Mouse (Mus musculus) retina, adult 2 months (tissue): ENCODE results near the gene Rap1gap2.

Source experiments
- DNase-seq: peaks from one replicate; pipeline ENCODE4 v3.0.0-alpha.2; 2012; ENCODE audit warnings: low read depth, low spot score

Rap1gap2 gene

DNA sequence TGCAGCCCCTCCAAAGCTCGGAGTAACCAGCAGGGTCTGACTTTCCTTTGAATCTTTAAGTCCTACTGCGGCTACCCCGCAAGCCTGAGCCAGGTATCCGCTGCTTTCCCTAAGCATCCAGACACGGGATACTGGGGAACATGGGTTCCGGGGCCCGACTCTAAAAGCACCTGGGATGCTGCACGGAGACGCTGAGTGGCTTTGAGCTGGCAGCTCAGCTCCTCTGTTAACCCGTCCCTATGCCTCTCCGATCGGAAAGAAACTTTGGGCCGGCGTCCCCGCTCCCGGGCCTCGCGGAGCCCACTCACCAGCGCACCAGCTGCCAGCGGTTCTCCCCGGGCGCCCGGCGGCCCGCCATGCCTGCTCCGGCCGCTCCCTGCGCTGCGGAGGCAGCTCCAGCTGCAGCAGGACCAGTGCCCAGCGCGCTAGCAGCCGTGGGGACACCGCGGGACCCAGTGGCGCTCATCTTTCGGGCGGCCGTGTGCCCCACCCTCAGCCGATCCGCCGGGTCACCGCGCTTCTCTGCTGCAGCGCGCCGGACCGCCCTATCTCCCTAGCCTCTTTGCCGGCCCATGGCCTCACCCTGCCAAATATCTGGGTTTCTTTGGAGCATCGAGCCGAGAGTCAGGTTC, at the start of gene Rap1gap2:
Rap1gap2 (minus strand) TSS at position 371 of the 632 bp plus-strand sequence.
- no peak for DNase-seq

- no peak for DNase-seq
Observed at GRCm38 (mm10) chr11:74660336-74660735, 49.6 kb upstream of the Rap1gap2 start.

DNA sequence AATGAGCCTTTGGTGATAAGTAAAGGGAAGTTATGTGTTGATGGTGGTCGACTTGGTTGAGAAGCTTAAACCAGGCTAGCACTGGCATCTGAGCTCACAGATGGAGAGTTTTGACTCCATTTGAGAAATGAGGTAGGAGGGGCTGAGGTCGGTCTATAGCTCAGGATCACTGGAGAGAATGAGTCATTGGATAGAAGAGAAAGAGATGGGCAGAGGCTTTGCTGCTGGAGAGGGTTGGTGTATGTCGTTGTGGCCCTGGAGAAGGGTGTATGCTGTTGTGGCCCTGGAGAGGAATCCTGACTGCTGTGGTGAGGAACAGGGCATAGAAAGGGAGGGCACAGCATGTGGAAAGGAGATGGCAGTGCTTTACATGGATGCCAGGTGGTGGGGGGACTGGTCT, 45.2 kb upstream of the Rap1gap2 start:
- DNase-seq, result no peak

DNA sequence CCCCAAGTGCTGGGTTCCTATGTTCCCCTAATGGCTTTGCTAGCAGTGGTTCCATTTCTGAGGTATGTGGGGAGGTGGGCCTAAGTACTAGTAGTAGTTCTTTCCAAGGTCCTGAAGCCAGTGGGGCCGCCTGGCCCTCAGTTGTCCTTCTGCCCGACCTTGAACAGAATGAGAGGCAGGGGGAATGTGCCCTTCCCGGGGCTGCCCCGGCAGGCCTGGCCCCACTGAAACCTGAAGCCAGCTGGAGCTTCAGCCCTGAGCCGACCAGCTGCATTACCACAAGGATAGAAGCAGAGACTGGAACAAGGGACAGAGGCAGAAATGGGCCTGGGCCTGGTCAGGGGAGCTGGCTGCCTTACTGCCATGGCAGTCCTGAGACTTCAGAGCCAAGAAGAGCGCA, 42.7 kb upstream of the Rap1gap2 start:
- DNase-seq, result no peak

- DNase-seq, result no peak
Observed at GRCm38 (mm10) chr11:74652791-74653191, 42.1 kb upstream of the Rap1gap2 start.

GRCm38 (mm10) chr11:74650576-74651100, 39.9 kb upstream of the Rap1gap2 start:
- no peak for DNase-seq

DNA sequence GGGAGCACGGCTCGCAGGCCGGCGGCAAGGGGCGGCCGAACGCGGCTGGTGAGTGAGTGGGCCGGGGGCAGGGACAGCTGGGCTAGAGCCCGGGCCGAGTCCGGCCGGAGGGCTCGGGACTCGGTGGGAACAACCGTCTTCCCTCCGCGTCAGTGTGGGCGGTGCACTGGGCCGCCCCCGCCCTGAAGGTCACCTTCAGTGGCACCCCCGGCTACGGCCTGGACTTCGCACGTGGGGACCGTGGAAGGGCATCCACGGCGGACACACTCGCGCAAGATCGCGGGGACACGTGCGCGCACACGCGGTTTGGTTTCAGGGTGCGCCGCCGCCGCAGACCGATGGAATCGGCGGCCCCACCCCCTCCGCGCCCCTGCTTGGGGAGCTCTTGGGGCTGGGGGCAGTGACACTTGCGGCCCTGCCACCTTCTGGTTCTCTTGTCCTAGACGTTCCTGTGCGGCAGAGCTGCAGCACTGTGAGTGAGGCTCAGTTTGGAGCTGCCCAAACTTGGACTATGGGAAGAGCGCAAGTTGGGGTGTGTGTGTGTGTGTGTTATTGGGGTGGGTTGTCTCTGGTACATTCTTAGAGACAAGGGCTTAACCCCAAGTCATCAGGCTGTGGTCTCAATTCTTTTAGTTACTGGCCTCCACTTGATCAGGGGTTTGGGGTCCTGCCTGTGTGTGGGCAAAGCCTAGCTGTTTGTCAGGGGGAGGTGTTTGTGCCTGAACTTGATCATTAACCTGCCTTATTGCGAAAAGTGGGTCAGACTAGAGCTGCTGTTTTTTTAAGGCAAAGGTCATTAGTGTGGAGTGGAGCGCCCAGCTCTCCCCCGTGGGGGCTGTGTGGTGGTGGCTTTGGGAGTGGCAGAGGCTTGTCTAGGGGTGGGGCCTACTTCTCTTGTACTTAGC, 39.2 kb upstream of the Rap1gap2 start:
- no peak for DNase-seq

DNA sequence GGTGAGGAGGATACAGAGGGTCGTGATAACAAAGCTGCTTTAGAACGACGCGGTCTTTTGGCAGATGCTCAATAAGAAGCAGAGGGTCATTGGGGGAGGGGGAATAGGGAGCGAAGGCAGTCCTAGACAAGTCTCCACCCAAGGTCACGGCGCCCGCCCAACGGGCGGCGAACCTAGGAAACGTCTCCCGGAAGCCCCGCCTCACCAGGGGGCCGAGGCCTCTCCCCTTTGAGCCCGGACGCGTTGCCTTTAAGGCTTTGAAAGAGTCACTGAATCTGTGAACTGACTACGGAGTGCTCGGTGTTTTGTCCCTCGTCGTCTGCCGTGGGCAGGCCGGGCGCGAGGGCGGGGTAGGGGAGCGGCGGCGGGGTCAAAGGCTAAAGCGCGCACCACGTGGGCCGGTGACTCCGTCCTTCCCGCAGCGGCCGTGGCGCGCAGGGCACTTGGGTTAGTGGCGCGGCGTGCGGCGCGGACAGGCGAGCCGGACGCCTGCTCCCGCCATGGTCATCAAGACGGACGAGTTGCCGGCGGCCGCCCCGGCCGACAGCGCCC, 38.5 kb upstream of the Rap1gap2 start, which contains the start of gene Cluh:
Cluh (plus strand) TSS at position 401 of the 552 bp plus-strand sequence.
- peak; percentile 89 for DNase-seq

DNA sequence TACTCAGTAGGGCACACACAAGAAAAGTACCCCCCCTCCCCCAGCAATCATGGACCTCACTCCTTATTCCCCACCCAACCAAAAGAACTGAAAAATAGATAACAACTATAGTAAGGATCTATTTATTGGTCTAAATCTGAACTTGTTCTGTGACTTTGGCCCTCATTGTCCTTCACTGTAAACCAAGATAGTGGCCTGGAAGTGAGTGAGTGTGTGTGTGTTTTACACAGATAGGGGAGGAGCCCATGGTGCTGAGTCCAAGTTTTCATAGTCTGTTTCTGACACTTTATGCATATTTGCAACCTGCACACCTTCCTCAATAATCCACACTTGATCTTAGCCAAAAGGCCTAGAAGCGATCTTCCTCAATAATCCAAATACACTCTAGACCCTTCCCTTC, 38.0 kb upstream of the Rap1gap2 start:
- DNase-seq, result no peak

- no peak for DNase-seq
Observed at GRCm38 (mm10) chr11:74647966-74648365, 37.3 kb upstream of the Rap1gap2 start.

- DNase-seq, result no peak
Observed at GRCm38 (mm10) chr11:74639628-74640027, 28.9 kb upstream of the Rap1gap2 start.

GRCm38 (mm10) chr11:74638791-74639411, 28.2 kb upstream of the Rap1gap2 start:
- no peak for DNase-seq

DNA sequence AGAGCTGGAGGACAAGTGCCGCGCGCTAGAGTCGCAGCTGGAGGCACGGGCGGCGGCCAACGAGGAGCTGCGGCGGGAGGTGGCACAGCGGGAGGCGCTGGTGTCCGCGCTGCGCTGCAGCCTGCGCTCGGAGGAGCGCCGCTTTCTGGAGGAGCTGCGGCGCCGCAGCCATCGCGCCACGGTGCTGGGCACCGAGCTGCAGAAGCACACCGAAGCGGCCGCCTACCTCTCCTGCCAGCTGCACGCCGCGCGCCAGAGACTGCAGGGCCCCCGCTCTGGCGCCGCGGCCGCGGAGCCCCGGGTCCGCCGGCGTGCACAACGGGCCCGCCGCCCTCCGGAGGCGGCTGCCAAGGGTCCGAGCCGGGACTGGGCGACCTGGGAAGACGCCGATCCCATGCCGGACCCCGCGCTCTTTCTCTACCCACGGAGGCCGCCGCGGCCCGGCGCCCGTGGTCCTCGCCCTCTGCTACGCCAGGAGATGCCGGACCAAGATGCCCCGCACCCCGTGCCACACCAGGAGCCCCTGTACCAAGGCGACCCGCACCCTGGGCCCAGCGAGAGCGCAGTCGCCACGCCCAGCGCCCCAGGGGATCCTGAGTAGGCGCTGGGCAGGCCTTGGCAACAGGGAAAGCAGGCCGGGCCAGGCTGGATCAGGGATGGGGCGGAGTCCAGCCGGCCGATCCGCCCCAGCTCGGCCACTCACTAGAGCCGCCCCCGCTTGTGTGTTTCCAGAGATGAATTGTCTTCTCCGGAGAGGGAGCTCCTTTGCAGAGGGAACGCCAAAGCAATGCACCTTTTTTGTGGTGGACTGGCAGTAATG, 27.5 kb upstream of the Rap1gap2 start:
- peak; percentile 60 for DNase-seq

DNA sequence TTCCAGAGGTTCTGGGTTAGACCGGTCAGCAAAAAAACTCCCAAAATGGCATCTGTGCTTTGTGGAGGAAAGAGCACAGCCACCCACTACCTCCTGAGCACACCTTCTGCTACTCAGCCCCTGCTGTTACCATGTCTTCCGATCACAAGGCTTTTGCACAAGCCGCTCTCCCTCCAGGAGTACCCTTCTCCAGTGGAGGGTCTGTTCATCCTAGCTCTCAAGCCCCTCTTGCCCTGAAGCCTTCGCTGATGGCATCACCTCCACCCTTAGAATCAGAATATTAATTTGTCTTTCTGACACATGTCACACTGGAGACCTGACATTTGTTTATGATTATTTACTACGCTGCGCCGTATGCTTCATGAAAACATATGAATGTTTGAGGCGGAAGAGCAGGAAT, 26.8 kb upstream of the Rap1gap2 start:
- DNase-seq, result no peak

DNA sequence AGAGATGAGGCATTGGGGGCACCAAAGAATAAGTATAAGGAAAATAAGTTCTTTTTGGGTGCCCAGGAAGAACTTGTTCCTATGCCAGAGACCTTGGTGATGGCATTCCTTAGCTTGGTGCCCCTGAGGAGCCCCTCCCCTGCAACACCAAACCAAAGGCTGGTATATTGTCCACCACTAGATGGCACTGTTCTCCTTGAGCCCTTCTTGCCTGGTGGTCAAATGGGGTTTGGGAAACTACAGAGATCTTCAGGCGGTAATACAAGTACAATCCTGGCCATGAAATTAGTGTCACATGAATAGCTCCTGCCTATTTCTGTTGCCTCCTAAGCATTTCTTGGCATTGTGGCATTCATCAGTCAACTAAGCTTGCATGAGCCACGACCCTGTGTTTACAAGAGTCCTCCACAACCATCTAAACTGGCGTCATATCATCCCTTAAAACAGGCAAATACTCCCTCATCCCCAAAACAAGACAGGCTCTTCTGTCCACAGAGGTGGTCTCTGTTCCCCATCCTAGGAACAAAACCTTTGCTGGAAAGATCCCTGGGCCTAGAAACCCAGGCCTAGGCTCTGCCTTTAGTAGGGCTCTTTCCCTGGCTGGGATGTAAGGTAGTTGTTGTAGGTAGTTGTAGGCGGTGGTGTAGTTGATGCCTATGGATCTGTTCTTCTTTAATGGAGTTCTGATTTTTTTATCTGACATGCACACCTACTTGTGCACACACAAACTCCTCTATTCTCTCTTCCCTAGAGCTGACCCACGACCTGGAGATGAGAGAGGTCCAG, 24.0 kb upstream of the Rap1gap2 start:
- DNase-seq, result peak; percentile 60

GRCm38 (mm10) chr11:74631880-74632789, 21.4 kb upstream of the Rap1gap2 start:
- DNase-seq, result no peak

GRCm38 (mm10) chr11:74627481-74627880, 16.8 kb upstream of the Rap1gap2 start:
- no peak for DNase-seq

DNA sequence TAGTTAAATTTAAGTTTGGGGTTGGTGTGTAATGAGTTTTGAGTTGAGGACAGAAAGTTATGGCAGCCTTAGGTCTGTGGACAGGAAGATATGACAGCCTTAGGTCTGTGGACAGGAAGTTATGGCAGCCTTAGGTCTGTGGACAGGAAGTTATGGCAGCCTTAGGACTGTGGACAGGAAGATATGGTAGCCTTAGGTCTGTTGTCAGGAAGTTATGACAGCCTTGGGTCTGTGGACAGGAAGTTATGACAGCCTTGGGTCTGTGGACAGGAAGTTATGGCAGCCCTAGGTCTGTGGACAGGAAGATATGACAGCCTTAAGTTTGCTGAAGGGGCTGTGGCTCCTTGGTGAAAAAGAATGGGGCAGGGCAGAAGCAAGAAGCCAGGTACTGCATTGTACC, 14.6 kb upstream of the Rap1gap2 start:
- DNase-seq, result no peak

DNA sequence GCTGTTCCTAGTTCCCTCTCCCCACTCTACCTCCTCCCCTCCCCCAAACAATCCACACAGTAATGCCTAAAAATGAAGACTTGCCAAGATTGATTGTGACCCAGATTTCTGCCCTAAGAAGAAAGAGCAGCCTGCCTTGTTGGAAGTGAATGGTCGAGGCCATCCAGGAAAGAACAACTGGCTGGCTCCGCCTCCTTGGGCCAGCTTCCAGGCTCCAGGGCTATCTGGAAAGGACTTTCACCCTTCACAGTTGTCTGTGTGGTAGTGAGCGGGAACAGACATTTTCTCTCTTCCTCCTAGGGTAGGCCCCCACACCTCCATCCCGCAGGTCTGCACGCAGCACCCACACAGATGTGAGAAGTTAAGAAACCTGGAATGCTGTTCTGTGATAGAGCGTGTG, 13.0 kb upstream of the Rap1gap2 start:
- no peak for DNase-seq
